Mouse (Mus musculus) heart, embryonic 14.5 days (tissue): ENCODE measurements around the gene Onecut3. TPM values are rescaled to one million over a fixed set of nuclear protein-coding genes. Genes with fewer than 3 reads are reported as not detected.

ENCODE experiments used
- ATAC-seq: fragments of 200-750 bp; cut with Nextera tagmentation; 2 replicates; pipeline ENCODE4 v1.8.0; 2017; ENCODE audit warnings: low read depth, moderate TSS enrichment; ENCODE audit not compliant: insufficient number of reproducible peaks, insufficient read depth, low FRiP score
- H3K27ac ChIP-seq, 2 experiments: fragments of 200-500 bp in 1 of 2; fragments of 300-500 bp in 1 of 2; sonication (generic) in 1 of 2; replicated peaks in 1 of 2; 2 replicates each; pipeline ENCODE4 v1.5.1; 2012 to 2014; ENCODE audit warnings: low read depth in 2 of 2, low read length in 2 of 2, control low read depth in 1 of 2, mild to moderate bottlenecking in 1 of 2, mixed read lengths in 1 of 2; ENCODE audit not compliant: control insufficient read depth in 1 of 2, insufficient read depth in 1 of 2
- H3K27me3 ChIP-seq: fragments of 300-500 bp; sonication (generic); 2 replicates; pipeline ENCODE4 v1.6.1; 2014; ENCODE audit warnings: mild to moderate bottlenecking, low read length, control low read depth; ENCODE audit not compliant: control insufficient read depth, insufficient read depth
- H3K36me3 ChIP-seq: fragments of 300-500 bp; sonication (generic); 2 replicates; pipeline ENCODE4 v1.6.1; 2014; ENCODE audit warnings: mild to moderate bottlenecking, control low read depth, low read length, mixed read lengths; ENCODE audit not compliant: control insufficient read depth, insufficient read depth
- H3K4me1 ChIP-seq, 2 experiments: fragments of 200-500 bp in 1 of 2; fragments of 300-500 bp in 1 of 2; sonication (generic) in 1 of 2; 2 replicates each; pipeline ENCODE4 v1.6.1; 2012 to 2014; ENCODE audit warnings: low read length in 2 of 2, control low read depth in 1 of 2, mixed read lengths in 1 of 2; ENCODE audit not compliant: control insufficient read depth in 2 of 2, insufficient read depth in 2 of 2
- H3K4me2 ChIP-seq: fragments of 300-500 bp; sonication (generic); 2 replicates; pipeline ENCODE4 v1.6.1; 2014; ENCODE audit warnings: mild to moderate bottlenecking, low read length
- H3K4me3 ChIP-seq, 2 experiments: fragments of 200-500 bp in 1 of 2; fragments of 300-500 bp in 1 of 2; sonication (generic) in 1 of 2; 2 replicates each; pipeline ENCODE4 v1.5.1; 2012 to 2014; ENCODE audit warnings: low read length in 2 of 2, mild to moderate bottlenecking in 2 of 2, control low read depth in 1 of 2, low read depth in 1 of 2, moderate library complexity in 1 of 2; ENCODE audit not compliant: control insufficient read depth in 1 of 2, insufficient read depth in 1 of 2
- H3K9ac ChIP-seq: fragments of 300-500 bp; sonication (generic); 2 replicates; pipeline ENCODE4 v1.6.1; 2014; ENCODE audit warnings: mild to moderate bottlenecking, low read length
- H3K9me3 ChIP-seq: fragments of 300-500 bp; sonication (generic); 2 replicates; pipeline ENCODE4 v1.6.1; 2016; ENCODE audit warnings: low read length, control low read depth; ENCODE audit not compliant: control insufficient read depth
- WGBS: fragments of 180-500 bp; shearing (Covaris S2); extraction: QIAGEN DNeasy Blood & Tissue Kit; methylation state at CpG from one replicate; pipeline ENCODE4 v1.1.7; 2014; 5-methylcytosine and 5-hydroxymethylcytosine counted together
- polyA plus RNA-seq: library from polyadenylated mRNA; unstranded; fragments of >200 nt; fragmentation: Nextera tagmentation; extraction: Ambion mirVana; gene quantifications from 2 replicates; pipeline ENCODE4 v1.2.1, GENCODE M21; 2014

Onecut3 gene
- polyA plus RNA-seq, 1 experiment from 2014 or later, result not detected

DNA sequence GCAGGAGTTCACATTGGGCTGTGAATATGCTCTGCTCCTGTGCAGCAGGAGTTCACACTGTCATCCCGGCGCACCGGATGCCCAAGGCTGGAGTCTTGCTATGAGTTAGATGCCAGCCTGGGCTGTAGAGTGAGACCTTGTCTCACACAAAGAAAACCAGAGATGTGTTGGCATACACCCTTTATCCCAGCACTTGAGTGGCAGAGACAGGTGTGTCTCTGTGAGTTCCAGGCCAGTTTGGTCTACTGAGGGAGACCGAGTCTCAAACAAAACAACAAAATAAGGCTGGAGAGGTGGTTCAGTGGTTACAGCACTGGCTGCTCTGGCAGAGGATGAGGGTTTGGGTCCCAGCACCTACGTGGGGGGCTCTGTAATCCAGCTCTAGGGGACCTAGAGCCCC lies 16.1 kb upstream of the Onecut3 start:
- peaks cover 7 to 9% of the 10 kb centered on the region in 2 experiments; a peak in 3 of 4 replicates for H3K4me1 ChIP-seq
- no peak overlapping the region for H3K9ac ChIP-seq
- H3K27me3 ChIP-seq, result peaks cover 38% of the 10 kb centered on the region
- no peak for ATAC-seq
- WGBS, result 70% methylated on average over 5 of the region's 5 CpGs
- H3K9me3 ChIP-seq, result no peaks in the 10 kb centered on the region
- no peak overlapping the region for H3K4me3 ChIP-seq
- H3K36me3 ChIP-seq, result no peaks in the 10 kb centered on the region
- no peak overlapping the region for H3K27ac ChIP-seq
- H3K4me2 ChIP-seq, result no peak overlapping the region

DNA sequence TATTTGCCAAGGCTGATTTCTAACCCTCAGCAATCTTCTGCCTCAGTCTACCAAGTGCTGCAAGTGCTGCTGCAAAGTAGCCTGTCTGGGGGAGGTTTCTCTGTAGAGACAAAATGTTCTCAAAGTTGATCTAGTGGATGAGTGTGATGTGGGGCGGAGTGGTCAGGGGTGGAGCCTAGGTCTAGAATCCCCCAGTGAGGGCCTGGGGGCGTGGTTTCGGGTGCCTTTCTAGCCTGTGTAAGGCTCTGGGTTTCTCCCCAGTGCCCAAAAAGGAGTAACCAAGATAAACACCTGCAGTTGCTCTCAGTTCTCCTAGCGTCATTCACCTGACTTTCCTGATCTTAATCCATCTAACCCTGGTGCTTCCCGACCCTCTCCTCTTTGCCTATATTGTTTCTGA lies 13.6 kb upstream of the Onecut3 start:
- H3K36me3 ChIP-seq, result no peaks in the 10 kb centered on the region
- H3K27me3 ChIP-seq, result peaks cover 62% of the 10 kb centered on the region
- no peak overlapping the region for H3K4me2 ChIP-seq
- no peaks in the 10 kb centered on the region for H3K9me3 ChIP-seq
- peaks cover 0 to 5% of the 10 kb centered on the region in 2 experiments; a peak in 1 of 4 replicates for H3K4me1 ChIP-seq
- no peak overlapping the region for H3K27ac ChIP-seq
- ATAC-seq, result no peak
- 16% methylated on average over 5 of the region's 5 CpGs for WGBS
- no peak overlapping the region for H3K9ac ChIP-seq
- H3K4me3 ChIP-seq, result no peak overlapping the region

DNA sequence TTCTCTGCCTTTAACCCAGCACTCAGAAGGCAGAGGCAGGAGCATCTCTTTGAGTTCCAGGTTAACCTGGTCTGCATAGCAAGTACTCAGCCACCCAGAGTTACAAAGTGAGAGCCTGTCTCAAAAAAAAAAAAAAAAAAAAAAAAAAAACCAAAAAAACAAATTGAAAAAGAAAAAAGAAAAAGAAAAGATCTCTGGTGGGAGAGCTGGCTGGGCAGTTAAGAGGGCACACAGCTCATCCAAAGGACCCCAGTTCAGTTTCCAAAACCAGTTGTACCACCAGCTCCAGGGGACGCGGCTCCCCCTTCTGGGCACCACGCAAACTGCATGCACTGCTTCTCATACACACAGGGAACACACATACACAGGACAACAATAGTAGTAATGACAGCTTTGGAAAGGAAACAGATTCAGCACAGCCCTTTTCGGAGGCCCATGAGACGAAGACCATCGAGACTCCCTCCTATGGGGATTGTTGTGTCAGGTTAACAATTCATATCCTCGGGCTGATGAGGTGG lies 7.7 kb upstream of the Onecut3 start:
- 70% methylated on average over 7 of the region's 7 CpGs for WGBS
- Histone ChIP-seq H3K4me2 (no peak overlapping the region), H3K4me1 (peaks cover 2 to 3% of the 10 kb centered on the region in 2 experiments; a peak in 2 of 4 replicates), H3K9ac (no peak overlapping the region), H3K4me3 (no peak overlapping the region), H3K27me3 (peaks cover 89% of the 10 kb centered on the region), H3K9me3 (peaks cover 8% of the 10 kb centered on the region; the same call in 1 of the 2 replicates), H3K27ac (no peak overlapping the region), H3K36me3 (no peaks in the 10 kb centered on the region)
- ATAC-seq, result no peak

DNA sequence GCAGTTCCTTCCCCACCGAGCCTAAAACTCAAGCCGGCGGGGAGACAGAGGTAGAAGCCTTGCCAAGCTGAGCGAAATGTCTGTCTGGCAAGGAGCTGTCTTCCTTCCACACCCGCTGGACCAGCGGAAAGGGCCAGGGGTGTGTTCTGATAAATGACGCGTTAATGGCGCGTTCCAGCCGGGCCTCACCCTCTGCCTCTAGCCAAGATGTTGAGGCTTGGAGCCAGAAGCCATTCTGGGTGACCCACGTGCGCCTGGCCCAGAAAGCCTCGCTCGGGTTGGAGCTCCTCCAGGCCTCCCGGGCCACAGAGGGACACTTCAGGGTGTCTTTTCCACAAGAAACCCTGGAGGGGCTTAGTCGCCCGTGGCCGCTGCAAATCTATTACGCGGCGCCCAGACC lies 4.6 kb upstream of the Onecut3 start:
- Histone ChIP-seq H3K9me3 (peaks cover 8% of the 10 kb centered on the region; the same call in 1 of the 2 replicates), H3K27ac (no peak overlapping the region), H3K4me3 (no peak overlapping the region; a peak in 1 of 4 replicates), H3K27me3 (peaks cover 92% of the 10 kb centered on the region), H3K9ac (no peak overlapping the region), H3K36me3 (no peaks in the 10 kb centered on the region), H3K4me1 (peaks cover 2 to 7% of the 10 kb centered on the region in 2 experiments; a peak in 3 of 4 replicates), H3K4me2 (peak overlapping the region; percentile 23; the same call in 1 of the 2 replicates)
- WGBS, result 1% methylated on average over 22 of the region's 22 CpGs
- ATAC-seq, result no peak

DNA sequence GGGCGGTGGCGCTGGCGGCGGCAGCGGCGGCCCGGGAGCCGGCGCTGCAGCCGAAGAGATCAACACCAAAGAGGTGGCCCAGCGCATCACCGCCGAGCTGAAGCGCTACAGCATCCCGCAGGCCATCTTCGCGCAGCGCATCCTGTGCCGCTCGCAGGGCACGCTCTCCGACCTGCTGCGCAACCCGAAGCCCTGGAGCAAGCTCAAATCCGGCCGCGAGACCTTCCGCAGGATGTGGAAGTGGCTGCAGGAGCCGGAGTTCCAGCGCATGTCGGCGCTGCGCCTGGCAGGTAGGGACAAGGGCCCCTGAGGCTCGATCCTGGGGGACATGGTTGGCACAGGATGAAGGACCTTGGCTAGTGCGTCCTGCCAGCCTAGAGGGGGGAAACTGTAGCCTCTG lies 1.3 kb downstream of the Onecut3 start:
- WGBS, result under 1% methylated on average over 31 of the region's 35 CpGs

DNA sequence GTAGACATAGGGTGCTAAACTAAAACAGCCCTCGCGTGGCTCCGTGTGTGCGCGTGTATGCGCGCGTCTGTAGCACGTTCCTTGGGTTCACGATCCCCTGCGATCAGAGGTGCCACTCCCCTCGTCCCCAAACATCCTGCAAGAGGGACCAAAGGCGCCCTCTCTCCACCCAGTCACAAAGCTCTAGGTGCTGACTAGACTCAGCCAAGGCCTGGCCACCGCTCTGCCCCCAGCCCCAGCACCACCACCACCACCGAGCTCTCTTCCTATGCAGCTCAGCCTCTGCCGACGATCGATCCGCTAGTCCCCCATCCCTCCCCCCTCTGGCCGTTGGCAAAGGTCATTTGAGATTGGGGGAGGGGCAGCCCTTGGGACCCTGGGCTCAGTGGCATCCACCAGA lies 1.8 kb downstream of the Onecut3 start:
- Histone ChIP-seq H3K9ac (no peak overlapping the region), H3K9me3 (no peaks in the 10 kb centered on the region), H3K4me1 (peaks cover 2 to 17% of the 10 kb centered on the region in 2 experiments; a peak in 3 of 4 replicates), H3K4me3 (no peak overlapping the region), H3K27ac (no peak overlapping the region), H3K27me3 (peaks cover 98% of the 10 kb centered on the region), H3K36me3 (no peaks in the 10 kb centered on the region), H3K4me2 (no peak overlapping the region)
- ATAC-seq, result no peak
- under 1% methylated on average over 20 of the region's 20 CpGs for WGBS

More for the DNA sequence above, 1.3 kb downstream of the Onecut3 start:
- H3K27me3 ChIP-seq, result peaks cover 98% of the 10 kb centered on the region
- ATAC-seq, result no peak
- peak overlapping the region; percentile 85 for H3K4me2 ChIP-seq
- no peaks in the 10 kb centered on the region for H3K36me3 ChIP-seq
- H3K4me1 ChIP-seq, result peaks cover 2 to 17% of the 10 kb centered on the region in 2 experiments; a peak in 3 of 4 replicates
- H3K4me3 ChIP-seq, result peak overlapping the region; percentile 0 to 47; a peak in 3 of 4 replicates
- H3K9me3 ChIP-seq, result no peaks in the 10 kb centered on the region
- no peak overlapping the region for H3K27ac ChIP-seq
- no peak overlapping the region for H3K9ac ChIP-seq

DNA sequence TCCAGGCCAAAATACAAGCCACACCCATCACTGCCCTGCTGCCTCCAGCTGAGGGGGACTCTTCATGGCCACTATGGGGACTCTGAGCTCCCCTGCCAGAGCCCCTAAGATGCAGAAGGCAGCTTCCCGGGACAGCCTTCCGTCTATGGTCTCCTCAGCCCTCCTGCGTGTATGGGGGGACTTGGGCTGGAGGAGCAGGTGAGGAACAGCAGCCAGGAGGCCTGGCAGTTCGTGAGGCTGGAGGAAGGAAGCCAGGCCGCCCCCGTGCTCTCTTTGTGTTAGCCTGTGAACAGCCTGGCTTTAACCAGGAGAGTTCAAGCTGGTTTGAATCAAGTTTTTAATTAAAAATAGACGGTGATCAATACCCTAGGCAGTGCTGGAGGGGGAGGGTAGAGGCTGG lies 7.7 kb downstream of the Onecut3 start:
- Histone ChIP-seq H3K4me3 (no peak overlapping the region), H3K36me3 (no peaks in the 10 kb centered on the region), H3K4me1 (peaks cover 0 to 6% of the 10 kb centered on the region in 2 experiments; a peak in 1 of 4 replicates), H3K9me3 (no peaks in the 10 kb centered on the region), H3K9ac (no peak overlapping the region), H3K4me2 (no peak overlapping the region), H3K27me3 (peaks cover 88% of the 10 kb centered on the region), H3K27ac (no peak overlapping the region)
- WGBS, result 6% methylated on average over 7 of the region's 7 CpGs
- no peak for ATAC-seq
